Mouse (Mus musculus): ENCODE results near the gene Tmem238l. TPM values are rescaled to one million over a fixed set of nuclear protein-coding genes. Genes with fewer than 3 reads are reported as not detected.
A peak's percentile ranks its signal among the peaks of the same experiment; 100 is the strongest.

The Tmem238l gene
- polyA plus RNA-seq, 1 experiment from 2014 or later = not detected

GRCm38 (mm10) chr11:66982794-66983193 lies 26.4 kb downstream of the Tmem238l start:
- Histone ChIP-seq H3K36me3 (no peaks in the 10 kb centered on the region), H3K4me2 (replicated peaks) (no peak overlapping the region), H3K9ac (replicated peaks) (no peak overlapping the region), H3K27me3 (peaks cover 6% of the 10 kb centered on the region; the same call in 1 of the 2 replicates), H3K4me3 (no peak overlapping the region), H3K4me1 (peaks cover 18% of the 10 kb centered on the region), H3K9me3 (no peaks in the 10 kb centered on the region), H3K27ac (replicated peaks) (no peak overlapping the region)
- ATAC-seq (ENCODE audit: low FRiP score, low read depth) = peak; percentile 50; the same call in 1 of the 2 replicates
- WGBS = 31% methylated on average over 6 of the region's 6 CpGs

GRCm38 (mm10) chr11:66983422-66984164 lies 27.2 kb downstream of the Tmem238l start:
- Histone ChIP-seq H3K27me3 (peaks cover 6% of the 10 kb centered on the region; the same call in 1 of the 2 replicates), H3K36me3 (no peaks in the 10 kb centered on the region), H3K27ac (replicated peaks) (peak overlapping the region; percentile 79; the same call in 1 of the 2 replicates), H3K9ac (replicated peaks) (no peak overlapping the region), H3K4me2 (replicated peaks) (no peak overlapping the region), H3K4me1 (peaks cover 18% of the 10 kb centered on the region), H3K4me3 (no peak overlapping the region), H3K9me3 (no peaks in the 10 kb centered on the region)
- WGBS = 64% methylated on average over 11 of the region's 11 CpGs
- peak; percentile 20; the same call in 1 of the 2 replicates for ATAC-seq (ENCODE audit: low FRiP score, low read depth)

- Histone ChIP-seq H3K4me3 (peak overlapping the region; percentile 43), H3K4me2 (replicated peaks) (peak overlapping the region; percentile 59), H3K36me3 (no peaks in the 10 kb centered on the region), H3K4me1 (peaks cover 18% of the 10 kb centered on the region), H3K9me3 (no peaks in the 10 kb centered on the region), H3K9ac (replicated peaks) (peak overlapping the region; percentile 44), H3K27ac (replicated peaks) (peak overlapping the region; percentile 79), H3K27me3 (peaks cover 6% of the 10 kb centered on the region; the same call in 1 of the 2 replicates)
- WGBS = 3% methylated on average over 28 of the region's 28 CpGs
- ATAC-seq (ENCODE audit: low FRiP score, low read depth) = peak; percentile 75
These were observed 28.0 kb downstream of the Tmem238l start for GRCm38 (mm10) chr11:66984165-66985135.

- H3K27me3 ChIP-seq = peaks cover 6% of the 10 kb centered on the region; the same call in 1 of the 2 replicates
- peak overlapping the region; percentile 44 for H3K9ac ChIP-seq (replicated peaks)
- H3K36me3 ChIP-seq = no peaks in the 10 kb centered on the region
- no peak for ATAC-seq (ENCODE audit: low FRiP score, low read depth)
- H3K9me3 ChIP-seq = no peaks in the 10 kb centered on the region
- H3K4me3 ChIP-seq = peak overlapping the region; percentile 43
- peaks cover 18% of the 10 kb centered on the region for H3K4me1 ChIP-seq
- H3K4me2 ChIP-seq (replicated peaks) = peak overlapping the region; percentile 59
- H3K27ac ChIP-seq (replicated peaks) = peak overlapping the region; percentile 79; the same call in 1 of the 2 replicates
- 32% methylated on average over 11 of the region's 11 CpGs for WGBS
These were observed 28.8 kb downstream of the Tmem238l start for GRCm38 (mm10) chr11:66985136-66985702.

- H3K4me1 ChIP-seq = no peaks in the 10 kb centered on the region
- H3K27ac ChIP-seq (replicated peaks) = no peak overlapping the region
- H3K4me3 ChIP-seq = no peak overlapping the region
- H3K4me2 ChIP-seq (replicated peaks) = no peak overlapping the region
- ATAC-seq (ENCODE audit: low FRiP score, low read depth) = no peak
- no peak overlapping the region for H3K9ac ChIP-seq (replicated peaks)
- 75% methylated on average over 2 of the region's 2 CpGs for WGBS
- H3K9me3 ChIP-seq = no peaks in the 10 kb centered on the region
- H3K36me3 ChIP-seq = no peaks in the 10 kb centered on the region
- peaks cover 13% of the 10 kb centered on the region for H3K27me3 ChIP-seq
These were observed 35.7 kb downstream of the Tmem238l start for GRCm38 (mm10) chr11:66992150-66992549.

- H3K4me1 ChIP-seq = no peaks in the 10 kb centered on the region; the same call in 1 of the 2 replicates
- H3K9ac ChIP-seq (replicated peaks) = no peak overlapping the region
- 52% methylated on average over 1 of the region's 1 CpGs for WGBS
These were observed 37.2 kb downstream of the Tmem238l start for GRCm38 (mm10) chr11:66993674-66994073.

GRCm38 (mm10) chr11:66996446-66996845 lies 40.0 kb downstream of the Tmem238l start:
- Histone ChIP-seq H3K27me3 (peaks cover 32% of the 10 kb centered on the region), H3K36me3 (no peaks in the 10 kb centered on the region), H3K4me3 (no peak overlapping the region), H3K4me2 (replicated peaks) (no peak overlapping the region), H3K4me1 (peaks cover 9% of the 10 kb centered on the region), H3K9me3 (no peaks in the 10 kb centered on the region), H3K27ac (replicated peaks) (no peak overlapping the region), H3K9ac (replicated peaks) (no peak overlapping the region)
- no peak for ATAC-seq (ENCODE audit: low FRiP score, low read depth)
- 77% methylated on average over 4 of the region's 4 CpGs for WGBS

More at GRCm38 (mm10) chr11:66993674-66994073, 37.2 kb downstream of the Tmem238l start:
- Histone ChIP-seq H3K4me3 (no peak overlapping the region), H3K9me3 (no peaks in the 10 kb centered on the region), H3K36me3 (no peaks in the 10 kb centered on the region), H3K27ac (replicated peaks) (no peak overlapping the region), H3K27me3 (peaks cover 20% of the 10 kb centered on the region), H3K4me2 (replicated peaks) (no peak overlapping the region)
- ATAC-seq (ENCODE audit: low FRiP score, low read depth) = no peak

GRCm38 (mm10) chr11:66998467-66999403 lies 42.3 kb downstream of the Tmem238l start:
- no peak for ATAC-seq (ENCODE audit: low FRiP score, low read depth)
- no peak overlapping the region for H3K9ac ChIP-seq (replicated peaks)
- H3K4me1 ChIP-seq = peaks cover 18% of the 10 kb centered on the region
- no peak overlapping the region for H3K27ac ChIP-seq (replicated peaks)
- H3K27me3 ChIP-seq = peaks cover 30% of the 10 kb centered on the region
- no peaks in the 10 kb centered on the region for H3K9me3 ChIP-seq
- H3K36me3 ChIP-seq = no peaks in the 10 kb centered on the region
- H3K4me2 ChIP-seq (replicated peaks) = no peak overlapping the region
- 82% methylated on average over 14 of the region's 14 CpGs for WGBS
- H3K4me3 ChIP-seq = no peak overlapping the region

- Histone ChIP-seq H3K27ac (replicated peaks) (no peak overlapping the region), H3K9ac (replicated peaks) (no peak overlapping the region), H3K4me3 (no peak overlapping the region), H3K27me3 (peaks cover 30% of the 10 kb centered on the region), H3K9me3 (no peaks in the 10 kb centered on the region), H3K36me3 (no peaks in the 10 kb centered on the region), H3K4me1 (peaks cover 18% of the 10 kb centered on the region), H3K4me2 (replicated peaks) (no peak overlapping the region)
- no peak for ATAC-seq (ENCODE audit: low FRiP score, low read depth)
- WGBS = 71% methylated on average over 4 of the region's 4 CpGs
These were observed 44.2 kb downstream of the Tmem238l start for GRCm38 (mm10) chr11:67000671-67001070.

- Histone ChIP-seq H3K27ac (replicated peaks) (peak overlapping the region; percentile 56), H3K4me3 (no peak overlapping the region), H3K9ac (replicated peaks) (no peak overlapping the region), H3K36me3 (no peaks in the 10 kb centered on the region), H3K27me3 (peaks cover 30% of the 10 kb centered on the region), H3K9me3 (no peaks in the 10 kb centered on the region), H3K4me2 (replicated peaks) (no peak overlapping the region), H3K4me1 (peaks cover 18% of the 10 kb centered on the region)
- ATAC-seq (ENCODE audit: low FRiP score, low read depth) = peak; percentile 70
- WGBS = 3% methylated on average over 1 of the region's 1 CpGs
These were observed 45.3 kb downstream of the Tmem238l start for GRCm38 (mm10) chr11:67001717-67002116.

- Histone ChIP-seq H3K27ac (replicated peaks) (no peak overlapping the region), H3K4me1 (peaks cover 18% of the 10 kb centered on the region), H3K9ac (replicated peaks) (no peak overlapping the region), H3K4me2 (replicated peaks) (no peak overlapping the region), H3K4me3 (no peak overlapping the region), H3K36me3 (no peaks in the 10 kb centered on the region), H3K9me3 (no peaks in the 10 kb centered on the region), H3K27me3 (peaks cover 23% of the 10 kb centered on the region)
- WGBS = 68% methylated on average over 2 of the region's 2 CpGs
- no peak for ATAC-seq (ENCODE audit: low FRiP score, low read depth)
These were observed 46.5 kb downstream of the Tmem238l start for GRCm38 (mm10) chr11:67002911-67003310.

Measured in midbrain, embryonic 12.5 days (tissue).